Mouse (Mus musculus) testis, adult 2 months (tissue): Measurements from ENCODE around the gene Atp6v1e2. TPM values are rescaled to one million over a fixed set of nuclear protein-coding genes. Genes with fewer than 3 reads are reported as not detected.

Source experiments
- H3K27ac ChIP-seq: fragments of 200-500 bp; 2 replicates; pipeline ENCODE4 v1.5.1; 2012; ENCODE audit warnings: low read depth, low read length; ENCODE audit not compliant: control insufficient read depth, insufficient read depth
- H3K27me3 ChIP-seq: fragments of 200-500 bp; 2 replicates; pipeline ENCODE4 v1.6.1; 2012; ENCODE audit warnings: mild to moderate bottlenecking, low read length, moderate library complexity; ENCODE audit not compliant: control insufficient read depth, insufficient read depth
- H3K36me3 ChIP-seq: fragments of 200-500 bp; 2 replicates; pipeline ENCODE4 v1.6.1; 2012; ENCODE audit warnings: mild to moderate bottlenecking, low read length; ENCODE audit not compliant: control insufficient read depth, insufficient read depth
- H3K4me1 ChIP-seq: fragments of 200-500 bp; 2 replicates; pipeline ENCODE4 v1.6.1; 2012; ENCODE audit warnings: low read length; ENCODE audit not compliant: control insufficient read depth, insufficient read depth
- H3K4me3 ChIP-seq: fragments of 200-500 bp; 2 replicates; pipeline ENCODE4 v1.5.1; 2012; ENCODE audit warnings: low read depth, mild to moderate bottlenecking, low read length, moderate library complexity, mixed read lengths; ENCODE audit not compliant: control insufficient read depth
- CTCF ChIP-seq: fragments of 200-500 bp; IDR thresholded peaks from 2 replicates; pipeline ENCODE4 v1.5.1; 2012; ENCODE audit warnings: low read depth, mild to moderate bottlenecking, inconsistent platforms, low read length, moderate library complexity; ENCODE audit not compliant: control insufficient read depth, insufficient read depth, insufficient replicate concordance
- POLR2A ChIP-seq: fragments of 200-500 bp; IDR thresholded peaks from 2 replicates; pipeline ENCODE4 v1.6.1; 2012; ENCODE audit warnings: low read depth, mild to moderate bottlenecking, inconsistent platforms, low read length, moderate library complexity; ENCODE audit not compliant: control insufficient read depth
- polyA plus RNA-seq: library from polyadenylated mRNA; depleted of rRNA; stranded (reverse); fragments of >200 nt; gene quantifications from 2 replicates; pipeline ENCODE4 v1.2.3, GENCODE M21; 2012

Gene Atp6v1e2
- polyA plus RNA-seq, 1 experiment: 178 TPM

- Histone ChIP-seq H3K27me3 (no peaks in the 10 kb centered on the region), H3K4me3 (no peak overlapping the region), H3K36me3 (no peaks in the 10 kb centered on the region), H3K4me1 (no peaks in the 10 kb centered on the region), H3K27ac (no peak overlapping the region)
- TF ChIP-seq CTCF (no peak), POLR2A (no peak)
Measured at GRCm38 (mm10) chr17:86969582-86969981, 21.9 kb upstream of the Atp6v1e2 start.

- Histone ChIP-seq H3K4me1 (no peaks in the 10 kb centered on the region), H3K4me3 (no peak overlapping the region), H3K36me3 (no peaks in the 10 kb centered on the region), H3K27me3 (no peaks in the 10 kb centered on the region), H3K27ac (no peak overlapping the region)
- TF ChIP-seq CTCF: no peak
- no peak for TF ChIP-seq POLR2A
Measured at GRCm38 (mm10) chr17:86968581-86968980, 20.9 kb upstream of the Atp6v1e2 start.

- H3K4me3 ChIP-seq: no peak overlapping the region
- no peak for TF ChIP-seq CTCF
- TF ChIP-seq POLR2A: no peak
- H3K4me1 ChIP-seq: no peaks in the 10 kb centered on the region; the same call in 1 of the 2 replicates
- H3K27me3 ChIP-seq: no peaks in the 10 kb centered on the region
- H3K27ac ChIP-seq: no peak overlapping the region
- no peaks in the 10 kb centered on the region for H3K36me3 ChIP-seq
Measured at GRCm38 (mm10) chr17:86967536-86968525, 20.1 kb upstream of the Atp6v1e2 start.

- Histone ChIP-seq H3K27me3 (no peaks in the 10 kb centered on the region; the same call in 1 of the 2 replicates), H3K4me1 (peaks cover 4% of the 10 kb centered on the region; the same call in 1 of the 2 replicates), H3K4me3 (no peak overlapping the region), H3K27ac (no peak overlapping the region), H3K36me3 (no peaks in the 10 kb centered on the region)
- TF ChIP-seq CTCF (no peak), POLR2A (no peak)
Measured at GRCm38 (mm10) chr17:86967048-86967447, 19.4 kb upstream of the Atp6v1e2 start.

- H3K27ac ChIP-seq: no peak overlapping the region
- H3K4me3 ChIP-seq: no peak overlapping the region
- no peak for TF ChIP-seq CTCF
- H3K36me3 ChIP-seq: no peaks in the 10 kb centered on the region
- H3K27me3 ChIP-seq: no peaks in the 10 kb centered on the region; the same call in 1 of the 2 replicates
- H3K4me1 ChIP-seq: peaks cover 8% of the 10 kb centered on the region
Measured at GRCm38 (mm10) chr17:86966040-86966439, 18.3 kb upstream of the Atp6v1e2 start.

GRCm38 (mm10) chr17:86965121-86965520 is 17.4 kb upstream of the Atp6v1e2 start:
- H3K4me3 ChIP-seq: no peak overlapping the region
- H3K4me1 ChIP-seq: peaks cover 8% of the 10 kb centered on the region
- TF ChIP-seq CTCF (no peak), POLR2A (no peak)
- H3K36me3 ChIP-seq: no peaks in the 10 kb centered on the region
- H3K27ac ChIP-seq: no peak overlapping the region
- H3K27me3 ChIP-seq: no peaks in the 10 kb centered on the region; the same call in 1 of the 2 replicates

- no peaks in the 10 kb centered on the region; the same call in 1 of the 2 replicates for H3K27me3 ChIP-seq
- H3K4me3 ChIP-seq: no peak overlapping the region
- no peak overlapping the region for H3K27ac ChIP-seq
- no peak for TF ChIP-seq POLR2A
- TF ChIP-seq CTCF: no peak
- no peaks in the 10 kb centered on the region for H3K36me3 ChIP-seq
- H3K4me1 ChIP-seq: peaks cover 8% of the 10 kb centered on the region
Measured at GRCm38 (mm10) chr17:86964502-86964901, 16.8 kb upstream of the Atp6v1e2 start.
